Mouse (Mus musculus): ENCODE data around the gene Nol9.

- TF ChIP-seq CTCF (IDR thresholded peaks at IDR 0.05; ENCODE audit: low read depth, low read length) (no peak), POLR2A (IDR thresholded peaks at IDR 0.05; ENCODE audit: extremely low read depth, insufficient read depth, low read length) (no peak)
Measured at GRCm38 (mm10) chr4:152106746-152107145, 67.6 kb downstream of the Nol9 start.
